ENCODE assay signal across 9 mouse cellular contexts in the genomic region with DNA sequence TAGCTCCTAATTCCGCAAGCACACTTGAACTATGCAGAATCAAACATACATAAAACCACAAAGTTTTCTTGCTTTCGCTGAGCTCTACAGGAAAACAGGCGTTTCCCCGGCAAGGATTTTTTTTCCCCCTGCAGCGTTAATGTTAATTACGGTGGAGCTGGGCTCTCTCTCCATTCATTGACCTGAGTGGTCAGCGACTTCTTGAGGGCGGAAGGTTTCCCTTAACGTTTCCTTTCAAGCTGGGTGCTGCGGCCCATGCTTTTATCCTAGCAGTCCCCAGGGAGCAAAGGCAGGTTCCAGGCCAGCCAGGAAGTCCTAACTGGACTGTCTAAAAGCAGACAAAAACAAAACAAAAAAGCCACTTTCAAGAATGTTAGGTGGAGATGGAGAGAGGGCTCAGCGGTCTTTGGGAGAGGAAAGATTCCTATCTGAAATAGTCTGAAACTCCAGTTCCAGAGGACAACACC. TPM values are rescaled to one million over a fixed set of nuclear protein-coding genes. Genes with fewer than 3 reads are reported as not detected.
DNase-seq lines count a peak whose midpoint lies in the region; ATAC-seq and TF ChIP-seq lines count a peak whose summit lies in the region.
"Had no signal": no experiment of that assay in that cellular context is flagged by ENCODE, and none has a peak within 500 bp of the region (broad histone marks: within the 10 kb centered on the region; RNA-seq: fewer than 3 reads in every experiment).

No protein-coding gene starts in this region.

- peak overlapping the region; percentile 87 for H3K4me3 ChIP-seq in gastrocnemius, adult 2 months
- H3K4me3 ChIP-seq in embryonic facial prominence, embryonic 11.5 days (ENCODE audit: low read depth, low read length) = peak overlapping the region; percentile 84
- H3K4me3 ChIP-seq in hindbrain, embryonic 13.5 days = peak overlapping the region; percentile 85
- H3K4me3 ChIP-seq in liver, embryonic 16.5 days (ENCODE audit: low read depth, low read length) = peak overlapping the region; percentile 87

- no peak overlapping the region for H3K9ac ChIP-seq in embryonic facial prominence, embryonic 11.5 days (replicated peaks; ENCODE audit: low read length)
- H3K9ac ChIP-seq in hindbrain, embryonic 13.5 days = peak overlapping the region; percentile 84
- peak overlapping the region; percentile 88 for H3K9ac ChIP-seq in liver, embryonic 16.5 days (ENCODE audit: low read depth, low read length)

- peak overlapping the region; percentile 91 for H3K27ac ChIP-seq in gastrocnemius, adult 2 months
- no peak overlapping the region for H3K27ac ChIP-seq in embryonic facial prominence, embryonic 11.5 days (replicated peaks; ENCODE audit: low read depth, low read length)
- H3K27ac ChIP-seq in hindbrain, embryonic 13.5 days = no peak overlapping the region
- H3K27ac ChIP-seq in liver, embryonic 16.5 days (ENCODE audit: low read length) = peak overlapping the region; percentile 29; the same call in 1 of the 2 replicates

- no peaks in the 10 kb centered on the region; the same call in 1 of the 2 replicates for H3K4me1 ChIP-seq in embryonic facial prominence, embryonic 11.5 days (ENCODE audit: control insufficient read depth, insufficient read depth, low read length)
- H3K4me1 ChIP-seq in hindbrain, embryonic 13.5 days (replicated peaks) = peaks cover 26% of the 10 kb centered on the region
- H3K4me1 ChIP-seq in liver, embryonic 16.5 days (ENCODE audit: control insufficient read depth, low read depth, low read length) = peaks cover 26% of the 10 kb centered on the region

- intact Hi-C loops in gastrocnemius, adult 2 months (cut with DNase I) = loop anchor here (5.0 kb wide), 1 partner anchor 261 kb away; no protein-coding TSS in a partner anchor
- intact Hi-C loops in left cerebral cortex, postnatal 25 days (cut with DNase I) = no loop called here

- no peak for TF ChIP-seq CTCF in gastrocnemius, adult 2 months (IDR thresholded peaks at IDR 0.05)

- H3K36me3 ChIP-seq in embryonic facial prominence, embryonic 11.5 days (replicated peaks; ENCODE audit: control insufficient read depth, insufficient read depth, low read depth, low read length) = peaks cover 17% of the 10 kb centered on the region
- H3K36me3 ChIP-seq in hindbrain, embryonic 13.5 days = peaks cover 42% of the 10 kb centered on the region
- peaks cover 42% of the 10 kb centered on the region for H3K36me3 ChIP-seq in liver, embryonic 16.5 days (ENCODE audit: control insufficient read depth, insufficient read depth)

- H3K4me2 ChIP-seq in embryonic facial prominence, embryonic 11.5 days (ENCODE audit: low read depth, low read length) = peak overlapping the region; percentile 82; the same call in 1 of the 2 replicates
- peak overlapping the region; percentile 93 for H3K4me2 ChIP-seq in hindbrain, embryonic 13.5 days
- peak overlapping the region; percentile 95 for H3K4me2 ChIP-seq in liver, embryonic 16.5 days (ENCODE audit: low read depth, low read length)

- no peak for ATAC-seq in embryonic facial prominence, embryonic 11.5 days (replicated peaks; ENCODE audit: insufficient number of reproducible peaks, low FRiP score, low TSS enrichment, low read depth)
- no peak for ATAC-seq in hindbrain, embryonic 13.5 days (ENCODE audit: low FRiP score)
- ATAC-seq in liver, embryonic 16.5 days (ENCODE audit: low read depth) = no peak

- 7% methylated on average over 11 of the region's 11 CpGs for WGBS in embryonic facial prominence, embryonic 11.5 days
- 8% methylated on average over 11 of the region's 11 CpGs for WGBS in hindbrain, embryonic 13.5 days
- WGBS in liver, embryonic 16.5 days (ENCODE audit: insufficient replicate concordance) = 9% methylated on average over 11 of the region's 11 CpGs

- DNase-seq in gastrocnemius, adult 2 months = peak; percentile 33
- no peak for DNase-seq in gastrocnemius, postnatal 25 days
- DNase-seq in embryonic facial prominence, embryonic 11.5 days (ENCODE audit: low spot score) = no peak
- DNase-seq in ovary, postnatal 36 days (ENCODE audit: low spot score) = no peak
- no peak for DNase-seq in left cerebral cortex, postnatal 25 days (ENCODE audit: low spot score in 2 of 2)
- DNase-seq in spleen, postnatal 36 days (ENCODE audit: low spot score in 2 of 2) = no peak

- peaks cover 3% of the 10 kb centered on the region; the same call in 1 of the 2 replicates for H3K27me3 ChIP-seq in embryonic facial prominence, embryonic 11.5 days (ENCODE audit: control insufficient read depth, insufficient read depth, low read length)
- H3K27me3 ChIP-seq in hindbrain, embryonic 13.5 days = peaks cover 22% of the 10 kb centered on the region
- H3K27me3 ChIP-seq in liver, embryonic 16.5 days (ENCODE audit: control insufficient read depth, insufficient read depth, low read depth, low read length) = peaks cover 23% of the 10 kb centered on the region
- H3K27me3 ChIP-seq: Patski had no signal

- no peaks in the 10 kb centered on the region for H3K9me3 ChIP-seq in embryonic facial prominence, embryonic 11.5 days (replicated peaks; ENCODE audit: control insufficient read depth, low read length)
- no peaks in the 10 kb centered on the region for H3K9me3 ChIP-seq in hindbrain, embryonic 13.5 days
- H3K9me3 ChIP-seq in liver, embryonic 16.5 days (replicated peaks; ENCODE audit: control insufficient read depth, low read length) = no peaks in the 10 kb centered on the region

RNA-seq across cellular contexts. Expression of gene Pop5, which starts 3.1 kb away (rescaled TPM):
- 10 to 100 TPM; 27.8 to 51.7 TPM for total RNA-seq in gastrocnemius, adult 2 months (2021)
- total RNA-seq in gastrocnemius, postnatal 25 days (2021) = 10 to 100 TPM; 29.2 to 30.7 TPM
- 101 and 108 TPM in 2 replicates for polyA plus RNA-seq in embryonic facial prominence, embryonic 11.5 days (2014; fragmentation: Nextera tagmentation; extraction: Ambion mirVana)
- polyA plus RNA-seq in hindbrain, embryonic 13.5 days (2015; fragmentation: Nextera tagmentation; extraction: Ambion mirVana) = 103 and 105 TPM in 2 replicates
- polyA plus RNA-seq in liver, embryonic 16.5 days (2015; fragmentation: Nextera tagmentation; extraction: Ambion mirVana) = 68.1 and 74.8 TPM in 2 replicates
- 100 to 1,000 TPM; 104 to 110 TPM for total RNA-seq in left cerebral cortex, postnatal 25 days (2021)

RNA-seq across cellular contexts. Expression of gene Rnf10, which starts 33.9 kb away (rescaled TPM):
- total RNA-seq in gastrocnemius, adult 2 months (2021) = 100 to 1,000 TPM; 269 to 274 TPM
- 100 to 1,000 TPM; 263 to 281 TPM for total RNA-seq in gastrocnemius, postnatal 25 days (2021)
- polyA plus RNA-seq in embryonic facial prominence, embryonic 11.5 days (2014; fragmentation: Nextera tagmentation; extraction: Ambion mirVana) = 75.0 and 80.1 TPM in 2 replicates
- 156 and 160 TPM in 2 replicates for polyA plus RNA-seq in hindbrain, embryonic 13.5 days (2015; fragmentation: Nextera tagmentation; extraction: Ambion mirVana)
- 111 and 137 TPM in 2 replicates for polyA plus RNA-seq in liver, embryonic 16.5 days (2015; fragmentation: Nextera tagmentation; extraction: Ambion mirVana)
- total RNA-seq in left cerebral cortex, postnatal 25 days (2021) = 100 to 1,000 TPM; 248 to 266 TPM

RNA-seq across cellular contexts. Expression of gene Coq5, which starts 40.7 kb away (rescaled TPM):
- 100 to 1,000 TPM in 1 of 2 experiments, 10 to 100 TPM in 1; 63.8 to 112 TPM for total RNA-seq in gastrocnemius, adult 2 months (2021)
- 100 to 1,000 TPM in 1 of 2 experiments, 10 to 100 TPM in 1; 91.7 to 100 TPM for total RNA-seq in gastrocnemius, postnatal 25 days (2021)
- polyA plus RNA-seq in embryonic facial prominence, embryonic 11.5 days (2014; fragmentation: Nextera tagmentation; extraction: Ambion mirVana) = 51.7 and 52.2 TPM in 2 replicates
- polyA plus RNA-seq in hindbrain, embryonic 13.5 days (2015; fragmentation: Nextera tagmentation; extraction: Ambion mirVana) = 53.1 and 56.5 TPM in 2 replicates
- 25.2 and 26.7 TPM in 2 replicates for polyA plus RNA-seq in liver, embryonic 16.5 days (2015; fragmentation: Nextera tagmentation; extraction: Ambion mirVana)
- total RNA-seq in left cerebral cortex, postnatal 25 days (2021) = 10 to 100 TPM; 39.3 to 39.7 TPM

RNA-seq across cellular contexts. Expression of gene Cabp1, which starts 44.6 kb away (rescaled TPM):
- total RNA-seq in gastrocnemius, adult 2 months (2021) = 1 to 10 TPM in 1 of 2 experiments, under 1 TPM in 1; 0.79 to 1.5 TPM
- 1 to 10 TPM; 1.6 TPM for total RNA-seq in gastrocnemius, postnatal 25 days (2021)
- 2.4 and 2.7 TPM in 2 replicates for polyA plus RNA-seq in embryonic facial prominence, embryonic 11.5 days (2014; fragmentation: Nextera tagmentation; extraction: Ambion mirVana)
- polyA plus RNA-seq in hindbrain, embryonic 13.5 days (2015; fragmentation: Nextera tagmentation; extraction: Ambion mirVana) = 12.4 and 13.0 TPM in 2 replicates
- polyA plus RNA-seq in liver, embryonic 16.5 days (2015; fragmentation: Nextera tagmentation; extraction: Ambion mirVana) = 0.13 and 0.19 TPM in 2 replicates
- 100 to 1,000 TPM; 295 to 302 TPM for total RNA-seq in left cerebral cortex, postnatal 25 days (2021)

Comparison
In these comparisons a context has a peak if more than half of its experiments do, and no peak if none do; other contexts are left out.
1. H3K27ac ChIP-seq: peak in gastrocnemius, adult 2 months (single experiment) and liver, embryonic 16.5 days (single experiment); none in embryonic facial prominence, embryonic 11.5 days (single experiment) and hindbrain, embryonic 13.5 days (single experiment).
2. Peak in every context shown above with its lines, with median percentiles within 50 percentile points of each other: H3K4me3 ChIP-seq and H3K4me2 ChIP-seq.